Mouse (Mus musculus) ES-Bruce4 (cell line): ENCODE results near the gene Brat1.

Source experiments
- CTCF ChIP-seq: IDR thresholded peaks from one replicate; pipeline ENCODE4 v1.8.1; 2011; ENCODE audit warnings: low read depth, low read length
- POLR2A ChIP-seq: IDR thresholded peaks from one replicate; pipeline ENCODE4 v1.8.1; 2011; ENCODE audit warnings: low read length; ENCODE audit not compliant: insufficient read depth

DNA sequence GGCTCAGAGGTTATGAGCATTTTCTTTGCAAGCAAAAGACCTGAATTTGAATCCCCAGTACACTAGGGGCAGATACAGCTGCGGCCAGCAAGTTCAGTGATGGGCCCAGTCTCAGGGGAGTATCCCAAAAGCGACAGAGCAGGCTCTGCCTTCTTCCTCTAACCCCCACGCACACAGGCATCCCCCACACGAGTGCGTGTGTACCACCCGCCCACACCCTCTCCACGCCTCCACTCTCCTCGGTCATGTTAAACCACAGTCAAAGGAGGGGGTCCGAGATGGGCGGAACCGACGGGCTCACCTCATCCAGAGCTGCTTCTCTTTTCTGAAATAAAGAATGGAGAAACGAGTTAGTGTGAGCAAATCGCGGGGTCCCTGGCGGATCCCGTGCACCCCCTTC is 30.8 kb upstream of the Brat1 start:
- no peak for TF ChIP-seq CTCF
- TF ChIP-seq POLR2A = no peak
